Mouse (Mus musculus): ENCODE measurements around the gene Rab3il1.

DNA sequence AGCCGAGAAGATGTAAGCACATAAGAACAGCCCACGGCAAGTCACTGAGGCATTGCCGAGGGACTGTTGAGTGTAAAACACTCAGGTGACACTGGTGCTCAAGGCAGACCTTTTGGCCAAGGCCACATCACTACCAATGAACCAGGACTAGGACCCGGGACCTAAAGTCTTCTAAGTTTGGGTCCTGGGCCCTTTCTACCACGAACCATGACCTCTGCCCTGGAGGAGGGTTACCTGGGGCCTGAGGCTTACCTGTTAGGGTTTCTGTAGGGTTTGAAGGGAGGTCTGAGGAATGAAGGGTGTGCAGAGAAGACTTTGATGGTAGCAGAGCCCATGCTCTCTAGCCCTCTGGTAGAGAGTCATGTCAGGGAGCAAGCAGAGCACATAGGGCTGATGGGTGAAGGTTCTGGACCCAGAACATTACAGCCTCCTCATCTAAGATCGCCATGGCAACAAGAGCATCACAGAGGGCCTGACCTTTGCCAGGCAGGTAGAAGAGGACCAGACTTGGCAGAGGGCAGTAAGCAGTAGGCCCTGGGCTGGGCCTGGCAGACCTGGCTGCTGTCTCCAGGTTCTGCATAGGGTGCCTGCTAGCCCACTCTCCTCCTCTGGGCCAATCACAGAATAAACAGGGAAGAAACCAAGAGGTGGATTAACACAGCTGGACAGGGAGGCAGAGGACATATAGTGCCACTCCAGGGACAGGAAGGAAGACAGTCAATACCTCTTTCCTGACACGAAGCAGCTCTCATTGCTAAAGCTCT lies at the start of gene Rab3il1, which contains the start of gene Best1:
- TF ChIP-seq CTCF (IDR thresholded peaks at IDR 0.05; ENCODE audit: control insufficient read depth, insufficient read depth, insufficient read length) (no peak), CEBPB (IDR thresholded peaks at IDR 0.05; ENCODE audit: low read depth) (no peak)

All from C2C12 (cell line).